Mouse (Mus musculus) ES-Bruce4 (cell line): ENCODE data around the gene Dnajc17.

Experiments
- EP300 ChIP-seq: IDR thresholded peaks from 2 replicates; pipeline ENCODE4 v1.6.1; 2011; ENCODE audit warnings: low read depth, low read length; ENCODE audit not compliant: insufficient read depth
- POLR2A ChIP-seq: IDR thresholded peaks from one replicate; pipeline ENCODE4 v1.8.1; 2011; ENCODE audit warnings: low read length; ENCODE audit not compliant: insufficient read depth

- TF ChIP-seq POLR2A = no peak
- no peak for TF ChIP-seq EP300
Measured at GRCm38 (mm10) chr2:119173991-119174651, 34.5 kb downstream of the Dnajc17 start, which contains the start of gene Gm14137.
